Mouse (Mus musculus) limb, embryonic 15.5 days (tissue): ENCODE measurements around the gene Siglece. TPM values are rescaled to one million over a fixed set of nuclear protein-coding genes. Genes with fewer than 3 reads are reported as not detected.
A peak's percentile ranks its signal among the peaks of the same experiment; 100 is the strongest.

Experiments
- ATAC-seq: fragments of 200-750 bp; cut with Nextera tagmentation; 2 replicates; pipeline ENCODE4 v1.8.0; 2017; ENCODE audit warnings: low read depth, moderate TSS enrichment; ENCODE audit not compliant: insufficient number of reproducible peaks, low FRiP score, low TSS enrichment
- H3K27ac ChIP-seq: fragments of 300-500 bp; sonication (generic); 2 replicates; pipeline ENCODE4 v1.5.1; 2015; ENCODE audit warnings: moderate library complexity, mild to moderate bottlenecking, inconsistent platforms
- H3K27me3 ChIP-seq: fragments of 300-500 bp; sonication (generic); 2 replicates; pipeline ENCODE4 v1.6.1; 2015; ENCODE audit warnings: inconsistent platforms
- H3K36me3 ChIP-seq: fragments of 300-500 bp; sonication (generic); 2 replicates; pipeline ENCODE4 v1.6.1; 2015; ENCODE audit warnings: inconsistent platforms
- H3K4me1 ChIP-seq: fragments of 300-500 bp; sonication (generic); 2 replicates; pipeline ENCODE4 v1.6.1; 2015; ENCODE audit warnings: inconsistent platforms
- H3K4me2 ChIP-seq: fragments of 300-500 bp; sonication (generic); 2 replicates; pipeline ENCODE4 v1.6.1; 2015; ENCODE audit warnings: mild to moderate bottlenecking, inconsistent platforms
- H3K4me3 ChIP-seq: fragments of 300-500 bp; sonication (generic); 2 replicates; pipeline ENCODE4 v1.5.1; 2015; ENCODE audit warnings: mild to moderate bottlenecking, inconsistent platforms
- H3K9ac ChIP-seq: fragments of 300-500 bp; sonication (generic); 2 replicates; pipeline ENCODE4 v1.6.1; 2015; ENCODE audit warnings: inconsistent platforms
- H3K9me3 ChIP-seq: fragments of 300-500 bp; sonication (generic); 2 replicates; pipeline ENCODE4 v1.6.1; 2016; ENCODE audit warnings: inconsistent platforms
- WGBS: fragments of 180-500 bp; shearing (Covaris S2); methylation state at CpG from one replicate; pipeline ENCODE4 v1.1.7; 2015; 5-methylcytosine and 5-hydroxymethylcytosine counted together
- polyA plus RNA-seq: library from polyadenylated mRNA; unstranded; fragments of >200 nt; fragmentation: Nextera tagmentation; extraction: Ambion mirVana; gene quantifications from 2 replicates; pipeline ENCODE4 v1.2.1, GENCODE M21; 2015

Gene Siglece
- polyA plus RNA-seq, 1 experiment from 2014 or later: 1.2 TPM

DNA sequence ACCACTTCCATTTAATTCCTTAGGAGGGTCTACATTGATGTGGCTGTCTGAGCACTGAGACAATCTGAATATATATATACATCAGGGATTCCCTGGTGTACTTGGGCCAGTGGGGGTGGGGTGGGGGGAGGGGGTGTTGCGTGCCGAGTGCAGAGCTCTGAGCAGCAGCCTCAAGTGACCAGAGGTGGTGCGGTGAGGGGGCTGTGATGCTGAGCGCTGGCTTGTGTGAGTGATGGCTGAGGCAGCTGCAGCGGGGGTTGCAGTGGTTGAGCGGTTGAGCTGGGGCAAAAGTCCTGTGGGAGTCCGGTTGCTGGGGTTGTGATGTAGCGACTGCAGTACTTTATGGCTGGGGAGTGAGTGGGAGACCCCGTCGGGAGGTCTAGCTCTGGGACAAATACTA is 36.1 kb downstream of the Siglece start:
- Histone ChIP-seq H3K4me1 (no peaks in the 10 kb centered on the region), H3K27me3 (no peaks in the 10 kb centered on the region), H3K9me3 (no peaks in the 10 kb centered on the region), H3K27ac (no peak overlapping the region), H3K4me3 (no peak overlapping the region), H3K4me2 (no peak overlapping the region), H3K36me3 (no peaks in the 10 kb centered on the region), H3K9ac (no peak overlapping the region)
- ATAC-seq: no peak
- whole genome bisulfite sequencing: 18% methylated on average over 10 of the region's 10 CpGs

DNA sequence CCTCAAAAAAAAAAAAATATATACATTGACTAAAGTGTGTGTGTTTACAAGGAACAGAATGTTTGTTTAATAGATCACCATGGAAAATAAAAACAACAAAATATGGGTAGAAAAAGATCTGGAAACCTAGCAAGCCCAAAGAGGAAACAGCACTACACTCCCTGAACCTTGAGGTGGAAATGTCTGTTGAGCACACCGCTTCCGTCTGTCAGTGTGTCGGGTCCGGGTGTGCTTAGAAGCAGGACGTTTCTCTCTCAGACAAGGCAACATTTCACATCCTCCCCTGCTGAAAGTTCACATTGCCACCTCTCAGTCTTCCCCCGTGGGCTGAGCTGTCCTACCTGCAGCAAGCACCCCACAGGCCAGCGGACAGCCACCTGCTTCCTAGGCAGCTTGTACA is 37.0 kb downstream of the Siglece start:
- no peaks in the 10 kb centered on the region for H3K27me3 ChIP-seq
- H3K9ac ChIP-seq: no peak overlapping the region
- no peak overlapping the region for H3K4me2 ChIP-seq
- no peaks in the 10 kb centered on the region for H3K36me3 ChIP-seq
- 85% methylated on average over 7 of the region's 7 CpGs for whole genome bisulfite sequencing
- no peak overlapping the region for H3K4me3 ChIP-seq
- H3K9me3 ChIP-seq: no peaks in the 10 kb centered on the region
- H3K4me1 ChIP-seq: no peaks in the 10 kb centered on the region
- no peak for ATAC-seq
- H3K27ac ChIP-seq: no peak overlapping the region

DNA sequence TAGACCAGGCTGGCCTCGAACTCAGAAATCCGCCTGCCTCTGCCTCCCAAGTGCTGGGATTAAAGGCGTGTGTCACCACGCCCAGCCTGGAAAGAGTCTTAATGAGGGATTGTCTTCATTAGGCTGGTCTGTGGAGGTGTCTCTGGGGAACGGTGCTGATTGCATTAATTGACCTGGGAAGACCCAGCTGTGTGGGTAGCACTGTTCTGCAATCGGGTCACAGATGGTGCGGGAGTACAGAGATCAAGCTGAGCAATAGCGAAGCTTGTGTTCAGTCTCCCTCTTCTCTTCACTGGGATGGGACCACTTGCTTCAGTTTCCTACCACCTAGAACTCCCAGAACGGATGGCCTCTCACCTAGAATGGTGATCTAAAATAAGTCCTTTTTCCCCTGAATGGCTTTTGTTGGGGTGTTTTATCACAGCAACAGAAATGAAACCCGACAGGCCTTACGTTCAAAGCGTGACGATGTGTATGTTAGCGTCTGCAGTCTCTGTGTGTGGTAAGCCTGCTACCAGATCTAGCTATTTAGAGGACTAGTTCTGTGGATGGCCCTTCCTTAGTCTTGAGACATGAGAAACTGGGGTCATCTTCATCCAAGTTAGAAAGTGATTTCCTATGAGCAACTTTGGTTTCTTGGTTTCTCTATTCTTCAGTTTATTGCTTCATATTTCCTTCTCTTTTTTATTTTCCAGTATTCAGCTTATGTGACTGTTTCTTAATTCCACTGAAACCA is 46.0 kb downstream of the Siglece start:
- no peak for ATAC-seq
- Histone ChIP-seq H3K27ac (no peak overlapping the region), H3K4me1 (no peaks in the 10 kb centered on the region), H3K4me2 (no peak overlapping the region), H3K36me3 (no peaks in the 10 kb centered on the region), H3K27me3 (no peaks in the 10 kb centered on the region), H3K9me3 (no peaks in the 10 kb centered on the region), H3K4me3 (no peak overlapping the region), H3K9ac (no peak overlapping the region)
- WGBS: 86% methylated on average over 14 of the region's 14 CpGs

DNA sequence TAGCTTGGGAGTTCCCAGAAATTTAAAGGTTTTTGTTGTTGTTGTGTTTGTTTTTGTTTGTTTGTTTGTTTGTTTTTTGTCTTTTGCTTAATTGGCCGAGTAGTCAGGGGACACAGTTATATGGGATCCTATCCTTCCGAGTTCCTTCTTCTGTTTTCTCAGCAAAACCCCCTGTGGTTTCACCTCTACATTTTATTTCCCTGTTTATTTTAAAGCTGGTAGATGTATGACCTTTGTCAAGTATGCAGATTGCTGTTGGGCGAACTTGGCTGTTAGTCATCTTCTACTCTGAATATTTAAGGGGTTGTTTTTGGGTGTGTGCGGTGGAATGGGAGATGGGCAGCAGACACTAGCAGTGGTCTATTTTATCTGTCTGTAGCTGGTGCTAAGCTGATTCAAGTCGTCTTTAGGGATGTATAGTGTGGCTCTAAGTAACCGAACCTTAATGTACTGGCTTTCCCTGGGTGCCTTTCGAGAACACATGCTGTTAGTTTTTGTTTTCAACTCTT is 51.6 kb downstream of the Siglece start:
- Histone ChIP-seq H3K27me3 (peaks cover 4% of the 10 kb centered on the region; the same call in 1 of the 2 replicates), H3K9me3 (no peaks in the 10 kb centered on the region), H3K4me3 (no peak overlapping the region), H3K36me3 (no peaks in the 10 kb centered on the region), H3K27ac (no peak overlapping the region), H3K4me2 (no peak overlapping the region), H3K4me1 (peaks cover 10% of the 10 kb centered on the region; the same call in 1 of the 2 replicates), H3K9ac (no peak overlapping the region)
- WGBS: 72% methylated on average over 7 of the region's 7 CpGs
- ATAC-seq: no peak

DNA sequence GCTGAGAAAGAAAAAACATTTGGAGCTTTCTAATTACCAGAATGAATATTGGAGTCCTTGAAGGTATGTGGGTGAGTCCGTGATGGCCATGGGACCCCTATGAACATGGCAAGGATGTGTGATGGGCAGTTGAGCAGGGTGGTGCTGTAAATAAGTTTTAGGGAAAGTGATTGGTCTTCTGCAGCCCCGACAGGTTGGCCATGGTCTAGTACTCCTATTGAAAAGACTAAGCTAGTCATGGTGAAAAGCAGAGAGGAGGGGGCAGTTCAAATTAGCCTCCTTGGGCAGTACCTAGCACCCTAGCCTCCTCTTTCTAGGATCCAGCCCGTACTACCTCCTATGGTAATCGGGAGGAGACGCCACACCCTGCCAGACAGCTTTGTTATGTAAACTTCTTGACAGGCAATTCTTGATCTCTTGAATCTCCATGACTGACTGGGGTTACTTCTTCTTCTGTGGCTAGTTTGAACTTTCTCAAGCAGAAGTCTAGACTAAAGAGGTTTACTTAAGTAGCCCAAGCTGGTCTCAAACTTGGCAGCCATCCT is 52.1 kb downstream of the Siglece start:
- peaks cover 4% of the 10 kb centered on the region; the same call in 1 of the 2 replicates for H3K27me3 ChIP-seq
- no peak for ATAC-seq
- no peaks in the 10 kb centered on the region for H3K36me3 ChIP-seq
- H3K4me2 ChIP-seq: no peak overlapping the region; the same call in 1 of the 2 replicates
- no peak overlapping the region for H3K9ac ChIP-seq
- H3K4me3 ChIP-seq: no peak overlapping the region
- 45% methylated on average over 5 of the region's 5 CpGs for WGBS
- H3K4me1 ChIP-seq: peaks cover 10% of the 10 kb centered on the region; the same call in 1 of the 2 replicates
- H3K27ac ChIP-seq: no peak overlapping the region
- no peaks in the 10 kb centered on the region for H3K9me3 ChIP-seq

DNA sequence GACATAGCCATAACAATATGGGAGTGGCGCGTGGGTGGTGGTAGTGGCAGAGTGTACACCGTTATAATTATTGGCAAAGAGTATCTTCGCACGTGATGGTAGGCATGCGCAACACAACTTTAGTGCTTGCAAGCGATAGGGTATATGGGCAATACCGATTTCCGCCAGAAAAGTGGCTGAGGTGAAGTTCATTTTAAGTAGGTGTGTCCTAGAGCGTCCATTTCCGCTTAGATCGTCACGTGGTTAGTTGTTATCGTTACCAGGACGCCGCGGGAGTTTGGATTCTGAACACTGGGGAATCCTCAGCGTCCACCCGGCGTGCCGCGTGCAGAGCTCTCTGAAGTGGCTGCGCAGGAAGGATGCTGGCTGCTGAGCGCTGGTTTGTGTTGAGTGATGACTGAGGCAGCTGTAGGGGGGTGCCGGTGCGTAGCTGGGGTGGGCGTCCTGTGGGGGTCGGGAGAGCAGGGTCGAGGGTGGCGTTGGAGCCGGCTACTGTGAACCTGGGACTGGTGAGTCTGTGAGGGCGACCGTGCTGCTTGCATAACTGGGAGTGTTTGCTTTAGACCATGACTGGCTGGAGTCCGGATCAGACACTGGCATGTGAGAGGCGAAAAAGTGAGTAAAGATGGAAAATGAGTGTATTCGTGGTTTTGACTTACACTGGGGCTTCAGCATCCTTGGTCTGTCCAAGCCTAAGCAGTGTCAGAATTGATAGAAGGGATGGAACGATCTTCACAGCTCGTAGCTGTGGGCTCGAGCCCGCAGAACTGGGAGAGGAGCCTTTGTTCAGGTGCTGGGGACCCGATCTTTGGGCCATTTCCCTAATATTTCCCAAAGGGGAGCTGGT is 52.8 kb downstream of the Siglece start, which contains the start of gene Zfp819:
TSS of gene Zfp819 (plus strand) at position 274 of the 847 bp plus-strand sequence.
- peak within 1 kb of the TSS; percentile 36 for H3K4me3 ChIP-seq
- H3K27me3 ChIP-seq: peaks cover 4% of the 10 kb centered on the region; the same call in 1 of the 2 replicates
- no peaks in the 10 kb centered on the region for H3K36me3 ChIP-seq
- no peaks in the 10 kb centered on the region for H3K9me3 ChIP-seq
- no peak within 1 kb of the TSS for H3K27ac ChIP-seq
- H3K4me1 ChIP-seq: peaks cover 10% of the 10 kb centered on the region; the same call in 1 of the 2 replicates
- ATAC-seq: peak; percentile 76; the same call in 1 of the 2 replicates
- no peak within 1 kb of the TSS for H3K9ac ChIP-seq
- peak within 1 kb of the TSS; percentile 63 for H3K4me2 ChIP-seq
- WGBS: 14% methylated on average over 41 of the region's 41 CpGs

DNA sequence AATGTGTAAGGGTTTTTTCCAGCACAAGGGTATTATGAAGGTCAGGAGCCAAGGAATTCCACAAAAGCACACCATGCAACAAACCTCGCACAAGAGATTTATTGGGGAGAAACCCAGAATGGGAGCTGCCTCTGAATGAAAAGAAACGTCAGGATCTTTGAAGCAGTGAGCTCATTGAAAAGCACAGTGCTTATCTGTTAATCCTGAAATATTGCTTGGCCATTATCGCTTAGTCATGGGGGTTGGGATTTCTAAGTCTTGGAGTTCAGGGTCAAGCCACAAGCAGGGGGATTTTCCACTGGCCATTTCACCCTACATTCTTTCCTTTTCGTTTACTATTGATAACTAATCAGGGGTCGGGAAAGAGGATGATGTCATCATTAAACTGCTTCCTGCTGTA is 58.1 kb downstream of the Siglece start:
- no peaks in the 10 kb centered on the region for H3K9me3 ChIP-seq
- H3K4me1 ChIP-seq: peaks cover 2% of the 10 kb centered on the region; the same call in 1 of the 2 replicates
- ATAC-seq: no peak
- H3K36me3 ChIP-seq: no peaks in the 10 kb centered on the region
- no peak overlapping the region for H3K4me2 ChIP-seq
- no peaks in the 10 kb centered on the region for H3K27me3 ChIP-seq
- no peak overlapping the region for H3K4me3 ChIP-seq
- H3K9ac ChIP-seq: no peak overlapping the region
- H3K27ac ChIP-seq: no peak overlapping the region
- 37% methylated on average over 5 of the region's 5 CpGs for WGBS

Other genes starting within 250 kb of the Siglece start
- gene Lim2, start 232.5 kb downstream of the Siglece start, polyA plus RNA-seq: not detected in 2 replicates
- 3.4 and 4.2 TPM in 2 replicates for gene Nkg7, start 223.1 kb downstream of the Siglece start, polyA plus RNA-seq
- gene Cldnd2, start 219.4 kb downstream of the Siglece start, polyA plus RNA-seq: not detected in 2 replicates
- 275 and 316 TPM in 2 replicates for gene Etfb, start 216.1 kb downstream of the Siglece start, polyA plus RNA-seq
- gene Gm45233, start 216.0 kb downstream of the Siglece start, polyA plus RNA-seq: 0.37 and 0.99 TPM in 2 replicates
- 18.1 and 21.7 TPM in 2 replicates for gene Vsig10l, start 197.0 kb downstream of the Siglece start, polyA plus RNA-seq
- 0.74 and 1.1 TPM in 2 replicates for gene Iglon5, start 170.1 kb downstream of the Siglece start, polyA plus RNA-seq
- not detected in 2 replicates for gene 4931406B18Rik, start 154.2 kb downstream of the Siglece start, polyA plus RNA-seq
- 1.4 and 2.2 TPM in 2 replicates for gene Cd33, start 115.7 kb downstream of the Siglece start, polyA plus RNA-seq
- gene Zfp658, start 97.9 kb downstream of the Siglece start, polyA plus RNA-seq: 3.6 and 4.3 TPM in 2 replicates
- gene Zfp719, start 80.6 kb downstream of the Siglece start, polyA plus RNA-seq: 14.2 and 14.5 TPM in 2 replicates
- gene Zfp819, start 53.0 kb downstream of the Siglece start, polyA plus RNA-seq: 0.19 TPM in 1 of 2 replicates, not detected in the other
- not detected in 2 replicates for gene Ceacam18, start 25.5 kb downstream of the Siglece start, polyA plus RNA-seq
- 16.4 and 17.9 TPM in 2 replicates for gene Ctu1, start 11.9 kb upstream of the Siglece start, polyA plus RNA-seq
- gene Klk14, start 30.3 kb upstream of the Siglece start, polyA plus RNA-seq: not detected in 2 replicates
- gene Klk13, start 52.4 kb upstream of the Siglece start, polyA plus RNA-seq: 12.5 and 16.1 TPM in 2 replicates
- 0.22 and 0.32 TPM in 2 replicates for gene Klk12, start 108.7 kb upstream of the Siglece start, polyA plus RNA-seq
- gene Klk11, start 114.4 kb upstream of the Siglece start, polyA plus RNA-seq: 20.2 and 22.0 TPM in 2 replicates
- gene Klk10, start 120.9 kb upstream of the Siglece start, polyA plus RNA-seq: 38.4 and 45.0 TPM in 2 replicates
- gene Klk9, start 131.7 kb upstream of the Siglece start, polyA plus RNA-seq: 1.5 TPM in 2 replicates
- 60.6 and 64.4 TPM in 2 replicates for gene Klk8, start 137.4 kb upstream of the Siglece start, polyA plus RNA-seq
- gene Klk7, start 151.1 kb upstream of the Siglece start, polyA plus RNA-seq: 6.7 and 13.4 TPM in 2 replicates
- 0.13 and 0.25 TPM in 2 replicates for gene Klk6, start 164.3 kb upstream of the Siglece start, polyA plus RNA-seq
- 18.1 and 25.3 TPM in 2 replicates for gene Klk5, start 181.8 kb upstream of the Siglece start, polyA plus RNA-seq
- 0.14 TPM in 1 of 2 replicates, not detected in the other for gene Klk4, start 221.0 kb upstream of the Siglece start, polyA plus RNA-seq